Mouse (Mus musculus) gastrocnemius, adult 2 months (tissue): ENCODE results near the gene Crybg2. TPM values are rescaled to one million over a fixed set of nuclear protein-coding genes. Genes with fewer than 3 reads are reported as not detected.

Experiments
- DNase-seq: peaks from one replicate; pipeline ENCODE4 v3.0.0; 2022
- H3K27ac ChIP-seq: fragments of 200-600 bp; 2 replicates; pipeline ENCODE4 v1.8.1; 2022; ENCODE audit warnings: mild to moderate bottlenecking
- H3K4me3 ChIP-seq: fragments of 200-600 bp; 2 replicates; pipeline ENCODE4 v1.8.1; 2022; ENCODE audit warnings: mild to moderate bottlenecking, moderate library complexity
- CTCF ChIP-seq: fragments of 200-600 bp; IDR thresholded peaks from 2 replicates; pipeline ENCODE4 v1.8.1; 2022; ENCODE audit warnings: antibody characterized with exemption, mild to moderate bottlenecking, moderate library complexity
- intact Hi-C: fragments of 180-260 bp; cut with DNase I; formaldehyde crosslinking; loops from one replicate; pipeline ENCODE4 v1.15.1; 2025
- total RNA-seq, 2 experiments: library from RNA; stranded (reverse); gene quantifications; 2 replicates each; pipeline ENCODE4 v1.2.3; 2021

The Crybg2 gene
- total RNA-seq, 2 experiments from 2014 or later: not detected

DNA sequence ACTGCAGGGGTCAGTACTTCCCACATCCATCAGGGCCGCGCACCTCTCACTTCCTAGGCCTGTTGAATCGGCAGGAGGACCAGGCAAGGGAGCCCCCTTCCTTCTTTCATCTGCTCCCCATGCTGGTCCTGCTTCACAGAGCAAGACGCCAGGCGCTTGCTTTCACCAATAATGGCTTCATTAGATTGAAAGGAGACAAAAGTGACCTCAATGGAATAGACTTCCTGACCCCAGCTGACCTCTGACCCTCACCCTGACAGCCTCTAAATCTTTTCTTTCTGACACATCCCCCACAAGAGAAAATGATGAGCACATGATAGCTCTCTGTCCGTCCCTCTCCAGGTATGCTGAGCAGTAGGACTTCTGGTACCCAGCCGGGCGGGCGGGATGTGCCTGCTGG, 34.8 kb upstream of the Crybg2 start:
- TF ChIP-seq CTCF: no peak
- H3K4me3 ChIP-seq: no peak overlapping the region
- intact Hi-C loops: no loop called here

DNA sequence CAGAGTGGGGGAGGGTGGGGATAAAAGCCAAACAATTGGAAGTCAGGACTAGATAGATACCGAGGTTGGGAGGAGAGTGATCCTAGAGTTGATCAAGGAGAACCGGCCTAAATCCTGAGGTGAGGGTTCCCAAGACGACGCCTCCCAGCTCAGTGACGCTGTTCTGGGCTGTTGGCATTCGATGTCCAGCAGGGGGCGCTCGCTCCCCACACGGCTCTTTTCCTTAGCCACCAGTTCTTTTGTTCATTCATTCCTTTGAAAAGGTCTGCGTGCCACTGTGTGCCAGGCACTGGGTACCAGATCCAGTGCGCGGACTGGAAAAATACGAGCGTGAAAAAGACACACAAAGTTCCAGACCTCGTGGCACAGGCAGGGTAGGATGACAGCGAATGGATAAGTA, 24.7 kb upstream of the Crybg2 start:
- H3K4me3 ChIP-seq: no peak overlapping the region
- H3K27ac ChIP-seq: no peak overlapping the region
- peak; percentile 98 for TF ChIP-seq CTCF
- intact Hi-C loops: loop anchor here (2.0 to 10.0 kb wide), 3 partner anchors 41 to 259 kb away; no protein-coding TSS in a partner anchor
- DNase-seq: peak; percentile 67

More for the DNA sequence above, 34.8 kb upstream of the Crybg2 start:
- H3K27ac ChIP-seq: no peak overlapping the region
- no peak for DNase-seq

DNA sequence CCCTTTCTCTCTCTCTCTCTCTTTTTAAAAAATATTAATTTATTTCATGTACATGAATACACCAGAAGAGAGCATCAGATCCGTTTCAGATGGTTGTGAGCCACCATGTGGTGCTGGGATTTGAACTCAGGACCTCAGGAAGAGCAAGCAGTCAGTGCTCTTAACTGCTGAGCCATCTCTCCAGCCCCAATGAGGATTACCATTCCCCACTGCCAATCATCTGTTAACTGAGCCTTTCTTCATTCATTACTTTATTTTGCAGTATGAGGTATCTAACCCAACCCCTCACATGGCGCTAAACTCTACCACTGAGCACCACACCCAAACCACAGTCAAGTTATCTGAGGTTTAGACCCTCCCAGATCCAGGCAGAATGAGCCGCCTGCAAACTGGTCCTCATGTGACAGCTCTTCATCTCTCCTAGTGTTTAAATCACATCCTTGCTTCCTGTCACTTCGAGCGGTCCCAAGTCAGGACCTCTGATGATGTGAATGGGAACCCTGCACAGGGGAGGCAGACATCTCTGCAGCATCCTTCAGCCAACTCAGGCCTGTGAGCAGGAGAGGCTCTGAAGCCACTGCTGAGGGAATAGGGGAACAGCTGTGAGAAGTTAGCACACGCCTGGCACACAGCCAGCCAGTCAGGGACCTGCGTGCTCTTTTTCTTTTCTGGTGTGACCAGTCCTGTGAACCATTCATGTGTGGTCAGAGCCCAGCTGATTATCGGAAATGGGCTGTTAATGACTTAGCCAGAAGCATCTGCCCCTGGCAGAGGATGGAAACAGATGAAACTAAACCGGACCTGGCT, 19.1 kb upstream of the Crybg2 start:
- DNase-seq: peak; percentile 45
- Histone ChIP-seq H3K4me3 (no peak overlapping the region), H3K27ac (no peak overlapping the region)
- no peak for TF ChIP-seq CTCF
- intact Hi-C loops: no loop called here

DNA sequence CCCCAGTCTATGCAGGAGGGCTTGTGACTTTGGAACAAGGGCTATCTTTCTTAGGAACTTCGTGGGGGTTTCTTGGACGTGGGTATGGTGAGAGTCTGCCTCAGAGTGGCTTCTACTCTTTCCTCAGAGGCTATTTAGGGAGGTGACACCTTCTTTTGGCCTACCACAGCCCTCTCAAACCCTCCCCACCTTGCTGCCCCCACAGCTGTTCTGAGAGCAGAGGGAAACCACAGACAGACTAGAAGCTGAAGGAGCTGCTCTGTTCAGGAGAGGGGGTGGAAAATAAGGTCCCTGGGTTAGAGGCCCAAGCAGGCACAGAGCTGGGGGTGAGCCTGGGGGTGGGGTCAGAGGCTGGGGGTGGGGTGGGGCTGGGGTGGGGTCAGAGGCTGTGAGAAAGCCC, 17.6 kb upstream of the Crybg2 start:
- DNase-seq: no peak
- intact Hi-C loops: no loop called here
- no peak overlapping the region for H3K27ac ChIP-seq
- no peak for TF ChIP-seq CTCF
- H3K4me3 ChIP-seq: no peak overlapping the region

DNA sequence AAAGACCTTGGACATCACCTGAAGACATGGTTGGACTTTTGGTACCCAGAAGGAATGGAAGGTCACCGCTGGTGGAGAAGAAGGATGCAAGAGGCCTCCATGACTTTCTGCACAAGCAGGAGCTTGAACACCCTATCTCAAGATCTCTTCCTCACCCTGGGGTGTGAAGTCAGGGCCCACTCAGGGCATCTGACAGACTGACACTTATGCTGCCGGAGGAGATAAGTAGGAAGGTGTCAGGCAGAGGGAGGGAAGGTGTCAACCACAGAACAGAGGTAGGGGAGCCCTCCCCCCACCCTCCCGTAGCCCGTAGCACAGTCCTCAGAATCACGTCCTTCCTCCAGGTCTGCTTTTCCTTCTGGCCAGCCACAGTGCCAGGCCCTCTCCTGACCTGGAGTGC, 13.0 kb upstream of the Crybg2 start:
- Histone ChIP-seq H3K4me3 (no peak overlapping the region), H3K27ac (no peak overlapping the region)
- intact Hi-C loops: no loop called here
- TF ChIP-seq CTCF: no peak
- no peak for DNase-seq

DNA sequence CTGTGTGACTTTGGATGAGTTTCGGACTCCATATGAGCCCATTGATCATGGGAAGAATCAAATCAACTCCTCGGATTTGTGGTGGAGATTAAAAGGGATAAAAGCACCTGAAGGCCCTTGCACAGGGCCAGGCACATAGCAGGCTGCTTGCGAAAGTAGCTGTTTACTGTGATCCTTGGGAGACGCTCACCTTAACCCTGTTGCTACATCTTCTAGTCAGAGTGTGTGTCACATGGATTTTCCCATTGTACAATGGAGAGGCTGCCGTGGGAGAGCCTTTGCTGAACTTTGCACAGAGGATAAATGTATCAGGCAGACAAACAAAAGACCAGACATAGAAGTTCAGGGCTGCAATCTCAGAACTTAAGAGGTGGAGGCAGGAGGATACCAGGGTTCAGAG, 8.7 kb upstream of the Crybg2 start:
- Histone ChIP-seq H3K4me3 (no peak overlapping the region), H3K27ac (no peak overlapping the region)
- DNase-seq: no peak
- intact Hi-C loops: no loop called here
- no peak for TF ChIP-seq CTCF

DNA sequence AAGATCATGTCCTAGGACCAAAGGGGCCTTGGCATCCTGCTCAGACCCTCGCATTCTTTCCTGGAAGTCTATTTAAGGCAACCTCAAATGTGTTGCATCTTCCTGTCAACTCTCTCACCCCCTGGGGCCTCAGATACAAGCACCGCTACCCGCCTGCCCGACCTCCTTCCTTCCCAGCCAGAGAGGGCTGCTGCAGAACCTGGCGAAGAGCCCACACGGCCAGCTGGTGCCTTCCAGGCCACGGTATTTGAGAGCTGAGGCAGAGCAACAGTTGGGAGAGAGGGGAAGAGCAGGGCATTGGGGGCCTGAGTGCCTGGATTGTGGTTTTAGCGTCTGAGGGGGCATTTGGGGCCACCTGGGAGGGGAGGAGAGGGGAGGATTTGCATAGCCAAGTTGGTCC, 8.1 kb upstream of the Crybg2 start:
- intact Hi-C loops: no loop called here
- no peak overlapping the region for H3K4me3 ChIP-seq
- TF ChIP-seq CTCF: no peak
- peak; percentile 48 for DNase-seq
- no peak overlapping the region for H3K27ac ChIP-seq

DNA sequence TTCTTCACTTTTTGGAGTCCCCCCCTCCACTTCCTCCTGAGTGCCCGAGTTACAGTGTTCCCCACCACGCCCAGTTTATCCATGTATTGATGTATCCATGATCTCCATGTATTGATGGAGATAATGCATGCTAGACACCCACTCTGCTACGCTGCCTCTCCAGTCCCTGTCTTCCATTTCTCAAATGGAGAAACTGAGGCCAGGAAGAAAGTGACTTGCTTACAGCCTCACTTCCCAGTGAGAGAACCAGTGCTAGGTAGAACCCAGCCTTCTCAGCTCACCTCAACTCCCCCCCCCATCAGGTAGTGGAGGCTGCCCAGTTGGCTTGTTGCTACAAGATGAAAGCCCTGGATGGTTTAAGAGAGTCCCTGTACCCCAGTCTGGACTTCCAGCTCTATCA, 7.1 kb upstream of the Crybg2 start, which contains the start of gene Zfp683:
Zfp683 (plus strand) TSS at position 301 of the 400 bp plus-strand sequence.
- TF ChIP-seq CTCF: no peak
- no peak within 1 kb of the TSS for H3K27ac ChIP-seq
- intact Hi-C loops: no loop called here

DNA sequence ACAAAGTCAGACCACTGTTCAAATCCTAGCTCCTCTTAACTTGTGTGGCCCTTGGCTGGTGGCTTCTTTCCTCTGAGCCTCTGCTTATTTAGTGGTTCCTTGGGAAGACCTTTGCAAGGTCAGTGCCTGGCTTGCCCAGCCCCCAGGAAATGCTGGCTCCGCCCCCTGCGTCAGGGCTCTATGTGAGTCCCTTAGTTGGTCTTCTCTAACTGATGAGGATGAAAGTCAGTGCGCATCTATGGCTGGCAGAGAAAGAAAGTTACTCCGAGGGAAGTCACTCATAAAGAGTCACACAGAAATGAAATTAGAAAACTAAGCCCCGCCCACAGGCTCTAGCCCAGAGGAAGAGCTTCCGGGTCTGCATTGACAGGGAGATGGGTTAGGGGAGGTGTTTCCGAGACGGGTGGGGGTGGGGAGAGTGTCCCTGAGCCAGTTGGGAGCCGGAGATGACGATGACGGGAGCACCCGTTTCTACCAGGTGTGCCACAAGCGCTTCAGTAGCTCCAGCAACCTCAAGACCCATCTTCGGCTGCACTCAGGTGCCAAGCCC, 2.4 kb upstream of the Crybg2 start:
- no peak for TF ChIP-seq CTCF
- no peak overlapping the region for H3K27ac ChIP-seq
- no peak for DNase-seq
- intact Hi-C loops: no loop called here
- H3K4me3 ChIP-seq: 0 out of 2 replicates have a peak overlapping the region, but pooled peaks have one; percentile 9

More for the DNA sequence above, 7.1 kb upstream of the Crybg2 start, which contains the start of gene Zfp683:
- DNase-seq: no peak
- no peak within 1 kb of the TSS for H3K4me3 ChIP-seq

DNA sequence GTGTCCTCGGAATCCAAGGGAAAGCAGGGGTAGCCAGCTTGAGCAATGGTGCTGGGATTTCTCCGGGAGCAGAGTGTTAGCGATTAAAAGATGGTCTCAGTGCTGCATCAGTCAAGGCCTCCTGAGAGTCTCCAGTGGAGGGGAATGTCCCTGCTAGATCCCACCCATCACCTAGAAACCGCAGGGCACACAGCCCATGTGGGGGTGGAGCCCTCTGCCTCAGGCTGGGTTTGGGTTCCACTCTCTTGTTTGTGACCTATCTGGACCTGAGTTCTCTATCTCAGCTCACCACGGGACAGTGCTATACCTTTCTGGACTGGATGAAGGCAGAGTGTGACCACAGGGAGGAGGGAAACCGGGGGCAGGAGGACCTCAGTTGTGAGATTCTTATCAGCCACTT, 1.7 kb upstream of the Crybg2 start:
- no peak overlapping the region for H3K4me3 ChIP-seq
- intact Hi-C loops: no loop called here
- H3K27ac ChIP-seq: no peak overlapping the region
- no peak for DNase-seq
- no peak for TF ChIP-seq CTCF

DNA sequence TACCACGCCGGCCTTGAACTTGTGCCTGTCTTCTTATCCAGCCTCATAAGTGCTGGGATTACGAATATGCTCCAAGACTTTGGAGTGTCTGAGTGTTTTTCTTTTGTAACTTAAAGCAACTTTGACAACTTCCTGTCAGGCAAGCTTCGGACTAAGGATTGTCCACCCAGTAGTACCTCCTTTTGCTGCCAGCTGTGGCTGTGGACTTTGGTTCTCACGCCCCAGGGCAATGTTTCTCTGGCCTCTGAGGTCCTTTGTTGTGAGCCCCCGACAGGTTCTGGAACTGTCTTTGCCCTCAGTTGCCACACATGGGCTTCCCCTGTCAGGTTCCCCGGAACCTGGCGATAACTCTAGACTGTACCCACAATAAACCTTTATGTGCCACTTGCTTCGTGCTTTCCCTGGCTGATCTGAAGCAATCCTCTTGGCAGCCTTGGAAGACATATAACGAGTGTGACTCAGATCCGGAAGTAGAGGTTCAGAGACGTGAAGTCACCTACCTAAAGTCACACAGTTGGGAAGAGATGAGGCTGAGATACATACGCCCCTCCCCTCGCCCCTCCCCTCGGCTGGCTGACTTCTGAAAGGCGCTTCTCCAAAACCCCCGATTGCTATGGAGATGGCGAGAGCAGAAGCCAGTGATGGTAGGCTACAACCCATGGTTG, 683 bp downstream of the Crybg2 start:
- intact Hi-C loops: no loop called here
- no peak overlapping the region for H3K4me3 ChIP-seq
- no peak for TF ChIP-seq CTCF
- no peak overlapping the region for H3K27ac ChIP-seq
- DNase-seq: no peak

DNA sequence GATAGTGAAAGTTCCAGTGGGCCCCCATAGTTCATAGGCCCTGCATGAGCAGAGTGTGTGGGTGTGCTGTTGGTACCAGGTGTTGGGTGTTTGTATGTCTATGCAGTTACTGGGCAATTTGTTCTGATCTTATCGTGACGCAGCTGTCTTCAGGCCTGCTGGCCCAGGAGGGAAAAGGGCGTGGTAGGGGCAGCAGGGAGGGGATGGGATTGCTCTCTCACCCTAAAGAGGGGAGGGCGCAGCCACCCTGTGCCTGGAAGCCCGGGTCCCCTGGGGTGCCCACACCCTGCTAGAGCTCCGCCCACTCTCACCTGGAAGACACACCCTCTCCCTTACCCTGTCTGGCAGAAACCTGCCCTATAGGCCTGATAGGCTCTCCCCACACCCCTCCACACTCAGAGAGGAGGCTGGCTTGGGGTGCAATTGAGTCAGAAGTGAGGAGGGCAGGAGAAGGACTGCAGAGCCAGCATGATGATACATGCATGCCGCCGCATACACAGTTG, 1.4 kb downstream of the Crybg2 start:
- intact Hi-C loops: no loop called here

DNA sequence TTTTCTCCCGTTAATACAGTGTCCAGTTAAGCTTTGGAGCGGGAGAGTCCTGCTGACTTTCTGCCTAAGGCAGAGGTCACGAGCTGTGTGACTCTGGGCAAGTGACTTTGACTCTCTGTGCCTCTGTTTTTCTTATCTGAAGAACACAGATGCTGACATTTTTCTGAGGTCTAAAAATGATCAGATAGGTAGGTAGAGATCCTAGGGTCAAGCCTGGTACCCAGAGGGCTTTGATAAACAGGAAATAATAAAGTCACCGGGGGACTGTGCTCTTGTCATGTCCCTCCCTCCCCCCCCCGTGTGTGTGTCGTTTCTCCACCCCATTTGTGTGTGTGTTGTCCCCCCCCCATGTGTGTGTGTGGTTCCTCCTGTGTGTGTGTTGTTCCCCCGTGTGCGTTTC, 1.9 kb downstream of the Crybg2 start:
- DNase-seq: no peak
- no peak for TF ChIP-seq CTCF
- H3K4me3 ChIP-seq: no peak overlapping the region
- intact Hi-C loops: no loop called here
- no peak overlapping the region for H3K27ac ChIP-seq

More for the DNA sequence above, 1.4 kb downstream of the Crybg2 start:
- Histone ChIP-seq H3K27ac (no peak overlapping the region), H3K4me3 (no peak overlapping the region)
- TF ChIP-seq CTCF: no peak
- DNase-seq: no peak
